Mouse (Mus musculus): ENCODE measurements around the gene Ntrk2.

The Ntrk2 gene

DNA sequence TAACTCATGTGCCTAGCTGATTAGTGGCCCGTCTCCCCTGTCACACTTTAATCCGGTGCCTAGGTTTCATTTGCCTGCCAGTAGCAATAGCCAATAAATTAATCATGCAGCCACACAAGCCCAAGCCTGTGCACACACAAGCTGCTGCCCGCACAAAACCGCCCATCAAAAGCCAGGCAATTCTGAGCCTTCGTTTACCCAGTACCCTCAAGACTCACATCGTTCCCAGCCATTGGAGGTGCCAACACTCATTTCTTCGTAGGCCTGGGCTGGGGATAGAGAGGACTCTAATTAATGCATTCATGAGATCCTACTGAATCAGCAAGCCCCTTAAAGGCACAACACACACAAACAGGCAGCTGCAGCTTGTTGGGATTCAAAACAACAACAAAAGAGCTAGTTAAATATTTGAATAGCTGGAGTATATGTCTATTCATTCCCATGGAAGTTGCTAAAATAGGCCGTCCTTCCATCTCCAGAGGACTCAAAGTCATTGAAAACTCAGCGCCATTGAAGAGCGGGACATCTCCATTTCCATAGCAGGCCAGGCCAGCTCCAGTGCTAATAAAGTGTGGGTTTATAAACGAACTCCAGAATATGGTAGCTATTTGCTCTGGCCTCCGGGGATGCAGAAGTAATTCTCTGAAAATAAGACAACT is 158.5 kb downstream of the Ntrk2 start:
- DNase-seq (ENCODE audit: low read depth, low spot score): no peak

DNA sequence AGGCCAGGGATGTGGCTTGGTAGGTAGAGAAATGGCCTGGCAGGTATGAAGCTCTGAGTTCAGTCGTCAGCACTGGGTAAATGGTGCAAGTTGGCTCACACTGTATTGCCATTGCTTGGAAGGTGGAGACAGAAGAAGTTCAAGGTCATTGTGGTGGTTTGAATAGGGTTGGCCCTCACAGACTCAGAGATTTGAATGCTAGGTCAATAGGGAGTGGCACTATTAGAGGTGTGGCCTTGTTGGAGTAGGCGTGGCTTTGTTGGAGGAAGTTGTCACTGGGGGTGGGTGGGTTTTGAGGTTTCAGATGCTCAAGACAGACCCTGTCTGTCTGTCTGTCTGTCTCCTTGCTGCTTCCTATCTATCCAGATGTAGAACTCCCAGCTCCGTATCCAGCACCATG is 159.5 kb downstream of the Ntrk2 start:
- DNase-seq (ENCODE audit: low read depth, low spot score): no peak

DNA sequence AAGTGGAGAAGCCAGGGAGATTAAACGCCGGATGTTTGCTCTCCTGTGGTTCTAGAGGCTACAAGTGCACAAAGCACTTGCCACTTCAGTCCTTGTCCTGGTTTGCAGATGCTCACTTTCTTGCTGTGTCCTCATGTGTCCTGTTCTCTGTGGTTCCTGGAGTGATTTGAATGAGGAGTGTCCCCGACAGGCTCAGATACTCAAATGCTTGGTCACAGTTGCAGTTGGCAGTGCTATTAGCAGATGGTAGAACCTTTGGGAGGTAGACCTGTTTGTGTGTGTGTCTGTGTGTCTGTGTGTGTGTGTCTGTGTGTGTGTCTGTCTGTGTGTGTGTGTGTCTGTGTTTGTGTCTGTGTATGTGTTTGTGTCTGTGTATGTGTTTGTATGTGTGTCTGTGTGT is 160.1 kb downstream of the Ntrk2 start:
- no peak for DNase-seq (ENCODE audit: low read depth, low spot score)

- no peak for DNase-seq (ENCODE audit: low read depth, low spot score)
Measured at GRCm38 (mm10) chr13:58968168-58968567, 161.8 kb downstream of the Ntrk2 start.

- no peak for DNase-seq (ENCODE audit: low read depth, low spot score)
Measured at GRCm38 (mm10) chr13:58971449-58971903, 165.1 kb downstream of the Ntrk2 start.

- no peak for DNase-seq (ENCODE audit: low read depth, low spot score)
Measured at GRCm38 (mm10) chr13:58972511-58972910, 166.1 kb downstream of the Ntrk2 start.

GRCm38 (mm10) chr13:58996447-58996846 is 190.1 kb downstream of the Ntrk2 start:
- DNase-seq (ENCODE audit: low read depth, low spot score): no peak

GRCm38 (mm10) chr13:58997763-58998162 is 191.4 kb downstream of the Ntrk2 start:
- no peak for DNase-seq (ENCODE audit: low read depth, low spot score)

DNA sequence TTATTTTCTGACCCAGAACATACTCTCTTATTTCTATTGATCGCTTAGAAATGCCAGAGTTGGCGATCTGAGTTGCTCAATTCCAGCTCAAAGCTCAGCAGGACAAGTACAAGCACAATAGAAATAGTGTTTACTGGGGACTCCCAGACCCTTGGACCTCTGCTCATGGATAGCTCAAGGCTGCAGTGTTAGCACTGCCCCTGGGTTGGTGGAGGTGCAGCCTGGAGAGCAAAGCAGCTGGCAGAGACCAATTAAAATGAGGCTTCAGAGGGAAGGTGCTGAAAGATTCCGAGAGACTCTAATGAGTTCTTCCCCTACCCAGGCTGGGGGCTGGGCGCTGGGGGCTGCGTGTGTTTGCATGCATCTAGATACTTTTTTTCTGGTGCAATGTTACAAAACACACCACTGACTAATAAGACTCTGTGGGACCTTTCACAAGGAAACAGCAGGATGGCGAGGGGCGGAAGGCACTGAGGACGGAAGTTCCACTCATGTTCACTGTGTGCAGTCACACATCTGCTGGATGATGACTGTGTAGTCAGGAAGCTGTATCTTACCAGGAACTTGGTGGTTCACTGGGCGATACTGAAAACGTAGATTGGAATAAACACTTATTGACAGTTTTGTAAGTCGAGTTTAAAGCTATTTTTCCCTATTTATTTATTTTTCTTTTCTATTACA is 193.1 kb downstream of the Ntrk2 start:
- DNase-seq (ENCODE audit: low read depth, low spot score): no peak

DNA sequence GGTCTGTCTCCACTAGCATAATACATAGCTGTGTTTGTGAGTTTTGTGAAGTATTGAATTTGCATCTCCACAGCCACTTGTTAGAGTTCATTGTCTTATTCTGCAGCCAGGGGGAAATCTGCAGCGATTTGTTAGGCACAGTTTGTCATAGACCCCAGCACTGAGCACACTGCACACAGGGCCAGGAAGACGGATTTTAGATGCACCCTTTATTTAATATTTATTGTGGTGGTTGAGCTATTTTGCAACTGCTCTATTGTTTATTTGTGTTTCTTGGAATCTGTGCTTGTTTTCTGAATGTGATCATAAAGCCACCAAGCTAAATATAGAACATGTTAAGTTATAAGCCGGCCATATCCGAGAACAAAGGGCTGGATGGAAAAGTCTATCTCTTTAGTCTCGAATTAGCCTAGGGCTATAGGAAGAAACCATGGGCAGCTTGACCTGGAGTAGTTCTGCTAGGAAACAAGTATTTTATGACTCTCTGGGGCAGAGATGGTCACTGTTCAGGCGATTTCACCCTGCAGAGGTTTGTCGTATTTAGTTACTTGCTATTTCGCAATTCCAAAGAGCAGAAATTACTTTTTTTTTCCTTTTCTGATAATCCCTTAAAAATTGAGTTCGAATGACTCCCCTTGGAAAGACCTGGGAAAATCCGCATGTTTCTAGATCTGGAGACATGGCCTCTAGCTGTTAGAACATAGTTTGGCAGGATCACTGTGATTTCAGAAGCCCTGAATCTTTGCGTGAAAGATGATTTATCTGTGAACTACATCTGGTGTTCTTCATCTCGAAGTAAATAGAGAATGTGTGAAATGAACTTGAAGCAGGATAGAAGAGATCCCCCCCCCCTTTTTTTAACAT is 196.8 kb downstream of the Ntrk2 start:
- no peak for DNase-seq (ENCODE audit: low read depth, low spot score)

DNA sequence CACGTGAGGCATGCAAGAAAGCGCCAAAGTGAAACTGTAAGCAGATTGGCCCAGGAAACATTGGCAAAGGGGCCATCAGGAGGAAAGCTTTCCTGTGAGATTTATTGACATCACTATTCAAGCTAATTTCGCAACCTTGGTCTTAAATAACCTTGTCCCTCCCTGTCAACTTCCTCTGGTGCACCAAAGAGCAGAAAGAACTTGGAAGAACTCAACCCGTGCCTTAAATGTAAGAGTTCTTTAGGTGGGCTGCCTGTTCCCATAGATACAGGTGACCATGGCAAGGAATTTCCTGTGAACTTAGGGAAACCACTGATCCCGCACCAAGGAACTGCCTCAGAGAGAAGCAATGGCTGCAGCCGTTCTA is 197.4 kb downstream of the Ntrk2 start:
- peak; percentile 78 for DNase-seq (ENCODE audit: low read depth, low spot score)

DNA sequence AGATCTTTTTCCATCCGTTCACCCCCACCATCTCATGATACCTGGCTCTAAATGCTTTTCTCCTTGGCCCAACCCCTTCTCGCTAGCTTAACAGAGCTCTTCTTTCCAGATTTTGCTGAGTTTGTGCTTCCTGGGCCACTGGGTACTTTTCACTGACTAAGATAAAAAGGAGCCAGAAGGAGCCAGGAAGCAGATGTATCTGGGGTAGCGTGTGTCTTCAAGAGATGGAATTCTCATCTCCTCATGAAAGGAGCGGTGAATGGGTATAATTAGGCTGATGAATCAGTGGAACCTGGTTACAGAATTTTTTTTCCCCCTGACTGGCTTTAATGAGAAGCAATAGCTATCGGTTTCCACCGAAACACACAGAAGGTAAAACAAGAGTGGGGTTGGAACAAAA is 198.2 kb downstream of the Ntrk2 start:
- DNase-seq (ENCODE audit: low read depth, low spot score): no peak

DNA sequence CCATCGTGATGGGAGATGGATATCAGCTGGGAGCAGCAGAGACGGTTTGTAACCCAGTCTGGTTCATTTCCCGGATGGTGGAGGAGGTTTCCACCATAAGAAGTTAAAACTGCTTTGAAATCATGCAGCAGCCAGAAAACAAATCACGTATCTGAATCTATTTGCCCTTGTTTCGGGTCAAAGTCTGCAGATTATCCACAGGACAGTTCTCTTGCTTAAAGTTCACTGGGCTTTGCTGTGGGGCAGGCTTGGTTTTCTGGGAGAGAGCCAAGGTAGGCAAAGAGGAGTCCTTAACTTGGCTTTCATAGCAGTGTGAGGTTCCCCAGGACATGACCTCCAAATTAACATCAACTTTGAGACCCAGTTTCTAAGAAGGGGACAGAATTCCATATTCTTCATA is 203.5 kb downstream of the Ntrk2 start:
- DNase-seq (ENCODE audit: low read depth, low spot score): no peak

- DNase-seq (ENCODE audit: low read depth, low spot score): no peak
Measured at GRCm38 (mm10) chr13:59010893-59011529, 204.6 kb downstream of the Ntrk2 start.

DNA sequence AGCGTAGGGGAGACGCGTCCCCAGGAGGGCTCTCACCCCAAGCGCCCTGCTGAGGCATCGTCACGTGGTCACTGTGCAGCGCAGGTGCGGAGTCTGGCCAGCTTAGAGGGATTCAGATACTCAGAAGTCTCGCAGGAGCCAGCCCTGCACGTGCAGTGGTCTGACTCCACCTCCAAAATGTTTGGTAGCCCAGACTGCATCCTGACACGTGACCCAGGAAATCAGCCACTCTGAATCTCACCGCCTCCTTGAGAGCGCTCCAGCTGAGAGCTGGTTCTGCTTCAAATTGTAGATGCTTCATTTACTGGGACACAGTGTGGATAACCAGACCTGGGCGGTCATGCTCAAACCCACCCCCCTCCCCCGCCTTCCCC is 205.1 kb downstream of the Ntrk2 start:
- DNase-seq (ENCODE audit: low read depth, low spot score): peak; percentile 73

GRCm38 (mm10) chr13:59015360-59015759 is 209.0 kb downstream of the Ntrk2 start:
- DNase-seq (ENCODE audit: low read depth, low spot score): no peak

- DNase-seq (ENCODE audit: low read depth, low spot score): no peak
Measured at GRCm38 (mm10) chr13:59017121-59017520, 210.8 kb downstream of the Ntrk2 start.

GRCm38 (mm10) chr13:59022251-59023042 is 216.1 kb downstream of the Ntrk2 start:
- no peak for DNase-seq (ENCODE audit: low read depth, low spot score)

DNA sequence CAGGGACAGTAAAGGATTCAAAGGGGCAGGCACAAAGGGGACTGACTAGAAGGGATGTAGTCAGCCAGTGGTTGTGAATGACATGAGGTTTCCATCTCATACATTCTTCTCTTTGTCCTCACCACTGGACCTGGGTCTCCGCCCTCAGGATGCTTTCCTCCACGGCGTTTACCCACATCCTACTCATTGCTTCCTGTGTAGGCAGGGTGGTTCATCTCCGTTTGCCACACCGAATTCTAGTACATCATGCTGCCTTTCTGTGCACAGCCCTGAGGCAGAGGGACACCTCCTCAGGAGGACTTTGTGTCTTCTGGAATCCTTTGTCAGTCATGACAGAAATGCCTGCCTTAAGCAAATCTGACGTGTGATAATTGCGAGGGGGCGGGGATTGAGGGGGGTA is 219.3 kb downstream of the Ntrk2 start:
- no peak for DNase-seq (ENCODE audit: low read depth, low spot score)

- DNase-seq (ENCODE audit: low read depth, low spot score): no peak
Measured at GRCm38 (mm10) chr13:59027436-59027835, 221.1 kb downstream of the Ntrk2 start.

- DNase-seq (ENCODE audit: low read depth, low spot score): no peak
Measured at GRCm38 (mm10) chr13:59028546-59028945, 222.2 kb downstream of the Ntrk2 start.

Measured in skeletal muscle tissue, adult 2 months (tissue).